Mouse (Mus musculus): ENCODE data around the gene Scarb2. TPM values are rescaled to one million over a fixed set of nuclear protein-coding genes. Genes with fewer than 3 reads are reported as not detected.
A peak's percentile ranks its signal among the peaks of the same experiment; 100 is the strongest.

Gene Scarb2
- polyA plus RNA-seq, 1 experiment from 2014 or later = 23.5 TPM

GRCm38 (mm10) chr5:92410486-92410885 lies 96.1 kb downstream of the Scarb2 start:
- ATAC-seq = no peak
- 85% methylated on average over 5 of the region's 5 CpGs for WGBS
- H3K4me3 ChIP-seq (ENCODE audit: low read length) = no peak overlapping the region

GRCm38 (mm10) chr5:92409361-92410155 lies 97.1 kb downstream of the Scarb2 start:
- peaks cover 3% of the 10 kb centered on the region for H3K36me3 ChIP-seq (ENCODE audit: control insufficient read depth, insufficient read depth, low read length)
- H3K27ac ChIP-seq (ENCODE audit: low read depth, low read length) = no peak overlapping the region
- no peak overlapping the region for H3K9ac ChIP-seq (ENCODE audit: low read depth, low read length)
- 79% methylated on average over 9 of the region's 9 CpGs for WGBS
- H3K4me1 ChIP-seq (ENCODE audit: control insufficient read depth, insufficient read depth, low read depth, low read length) = no peaks in the 10 kb centered on the region
- H3K4me3 ChIP-seq (ENCODE audit: low read length) = no peak overlapping the region
- ATAC-seq = no peak
- no peaks in the 10 kb centered on the region for H3K9me3 ChIP-seq (ENCODE audit: control insufficient read depth, low read length)
- no peak overlapping the region for H3K4me2 ChIP-seq (ENCODE audit: low read length)
- H3K27me3 ChIP-seq (replicated peaks; ENCODE audit: control insufficient read depth, insufficient read depth, low read length) = no peaks in the 10 kb centered on the region

More at GRCm38 (mm10) chr5:92410486-92410885, 96.1 kb downstream of the Scarb2 start:
- Histone ChIP-seq H3K9ac (ENCODE audit: low read depth, low read length) (no peak overlapping the region), H3K27me3 (replicated peaks; ENCODE audit: control insufficient read depth, insufficient read depth, low read length) (no peaks in the 10 kb centered on the region), H3K4me1 (ENCODE audit: control insufficient read depth, insufficient read depth, low read depth, low read length) (no peaks in the 10 kb centered on the region), H3K27ac (ENCODE audit: low read depth, low read length) (no peak overlapping the region), H3K36me3 (ENCODE audit: control insufficient read depth, insufficient read depth, low read length) (peaks cover 9% of the 10 kb centered on the region), H3K4me2 (ENCODE audit: low read length) (no peak overlapping the region), H3K9me3 (ENCODE audit: control insufficient read depth, low read length) (no peaks in the 10 kb centered on the region)

- no peak overlapping the region for H3K27ac ChIP-seq (ENCODE audit: low read depth, low read length)
- H3K27me3 ChIP-seq (replicated peaks; ENCODE audit: control insufficient read depth, insufficient read depth, low read length) = no peaks in the 10 kb centered on the region
- no peak overlapping the region for H3K4me3 ChIP-seq (ENCODE audit: low read length)
- H3K4me2 ChIP-seq (ENCODE audit: low read length) = no peak overlapping the region
- H3K9ac ChIP-seq (ENCODE audit: low read depth, low read length) = no peak overlapping the region
- ATAC-seq = no peak
- no peaks in the 10 kb centered on the region for H3K36me3 ChIP-seq (ENCODE audit: control insufficient read depth, insufficient read depth, low read length)
- no peaks in the 10 kb centered on the region for H3K9me3 ChIP-seq (ENCODE audit: control insufficient read depth, low read length)
- WGBS = 33% methylated on average over 2 of the region's 2 CpGs
- no peaks in the 10 kb centered on the region for H3K4me1 ChIP-seq (ENCODE audit: control insufficient read depth, insufficient read depth, low read depth, low read length)
Measured at GRCm38 (mm10) chr5:92404400-92404678, 102.3 kb downstream of the Scarb2 start.

- WGBS = 59% methylated on average over 10 of the region's 10 CpGs
- ATAC-seq = no peak
- H3K27ac ChIP-seq (ENCODE audit: low read depth, low read length) = no peak overlapping the region
- no peaks in the 10 kb centered on the region for H3K27me3 ChIP-seq (replicated peaks; ENCODE audit: control insufficient read depth, insufficient read depth, low read length)
- H3K9ac ChIP-seq (ENCODE audit: low read depth, low read length) = no peak overlapping the region
- no peaks in the 10 kb centered on the region for H3K36me3 ChIP-seq (ENCODE audit: control insufficient read depth, insufficient read depth, low read length)
- no peak overlapping the region for H3K4me3 ChIP-seq (ENCODE audit: low read length)
- no peak overlapping the region for H3K4me2 ChIP-seq (ENCODE audit: low read length)
- no peaks in the 10 kb centered on the region for H3K9me3 ChIP-seq (ENCODE audit: control insufficient read depth, low read length)
- no peaks in the 10 kb centered on the region for H3K4me1 ChIP-seq (ENCODE audit: control insufficient read depth, insufficient read depth, low read depth, low read length)
Measured at GRCm38 (mm10) chr5:92403562-92404399, 102.9 kb downstream of the Scarb2 start.

- Histone ChIP-seq H3K27me3 (replicated peaks; ENCODE audit: control insufficient read depth, insufficient read depth, low read length) (no peaks in the 10 kb centered on the region), H3K9me3 (ENCODE audit: control insufficient read depth, low read length) (no peaks in the 10 kb centered on the region), H3K9ac (ENCODE audit: low read depth, low read length) (no peak overlapping the region), H3K4me1 (ENCODE audit: control insufficient read depth, insufficient read depth, low read depth, low read length) (no peaks in the 10 kb centered on the region), H3K36me3 (ENCODE audit: control insufficient read depth, insufficient read depth, low read length) (no peaks in the 10 kb centered on the region), H3K4me2 (ENCODE audit: low read length) (no peak overlapping the region), H3K4me3 (ENCODE audit: low read length) (no peak overlapping the region), H3K27ac (ENCODE audit: low read depth, low read length) (no peak overlapping the region)
- ATAC-seq = no peak
- WGBS = 72% methylated on average over 9 of the region's 9 CpGs
Measured at GRCm38 (mm10) chr5:92402816-92403215, 103.8 kb downstream of the Scarb2 start.

- Histone ChIP-seq H3K9me3 (ENCODE audit: control insufficient read depth, low read length) (no peaks in the 10 kb centered on the region), H3K4me3 (ENCODE audit: low read length) (no peak overlapping the region), H3K27me3 (replicated peaks; ENCODE audit: control insufficient read depth, insufficient read depth, low read length) (peaks cover 2% of the 10 kb centered on the region; the same call in 1 of the 2 replicates), H3K4me2 (ENCODE audit: low read length) (no peak overlapping the region), H3K4me1 (ENCODE audit: control insufficient read depth, insufficient read depth, low read depth, low read length) (no peaks in the 10 kb centered on the region), H3K36me3 (ENCODE audit: control insufficient read depth, insufficient read depth, low read length) (no peaks in the 10 kb centered on the region), H3K9ac (ENCODE audit: low read depth, low read length) (no peak overlapping the region), H3K27ac (ENCODE audit: low read depth, low read length) (no peak overlapping the region)
- ATAC-seq = peak; percentile 86
- WGBS = 22% methylated on average over 5 of the region's 5 CpGs
Measured at GRCm38 (mm10) chr5:92398153-92398552, 108.5 kb downstream of the Scarb2 start.

- Histone ChIP-seq H3K4me2 (ENCODE audit: low read length) (no peak overlapping the region), H3K4me1 (ENCODE audit: control insufficient read depth, insufficient read depth, low read depth, low read length) (peaks cover 3% of the 10 kb centered on the region; the same call in 1 of the 2 replicates), H3K9me3 (ENCODE audit: control insufficient read depth, low read length) (no peaks in the 10 kb centered on the region), H3K27me3 (replicated peaks; ENCODE audit: control insufficient read depth, insufficient read depth, low read length) (peaks cover 7% of the 10 kb centered on the region; the same call in 1 of the 2 replicates), H3K36me3 (ENCODE audit: control insufficient read depth, insufficient read depth, low read length) (no peaks in the 10 kb centered on the region), H3K4me3 (ENCODE audit: low read length) (no peak overlapping the region), H3K9ac (ENCODE audit: low read depth, low read length) (no peak overlapping the region), H3K27ac (ENCODE audit: low read depth, low read length) (no peak overlapping the region)
- 92% methylated on average over 6 of the region's 6 CpGs for WGBS
- 0 out of 2 replicates have a peak, but pooled peaks have one; percentile 12 for ATAC-seq
Measured at GRCm38 (mm10) chr5:92396476-92396875, 110.2 kb downstream of the Scarb2 start.

GRCm38 (mm10) chr5:92395764-92396163 lies 110.9 kb downstream of the Scarb2 start:
- Histone ChIP-seq H3K27ac (ENCODE audit: low read depth, low read length) (no peak overlapping the region), H3K9ac (ENCODE audit: low read depth, low read length) (no peak overlapping the region), H3K4me2 (ENCODE audit: low read length) (no peak overlapping the region), H3K4me3 (ENCODE audit: low read length) (no peak overlapping the region), H3K36me3 (ENCODE audit: control insufficient read depth, insufficient read depth, low read length) (no peaks in the 10 kb centered on the region), H3K4me1 (ENCODE audit: control insufficient read depth, insufficient read depth, low read depth, low read length) (peaks cover 3% of the 10 kb centered on the region; the same call in 1 of the 2 replicates), H3K27me3 (replicated peaks; ENCODE audit: control insufficient read depth, insufficient read depth, low read length) (peaks cover 9% of the 10 kb centered on the region; the same call in 1 of the 2 replicates), H3K9me3 (ENCODE audit: control insufficient read depth, low read length) (no peaks in the 10 kb centered on the region)
- ATAC-seq = no peak
- WGBS = 94% methylated on average over 3 of the region's 3 CpGs

GRCm38 (mm10) chr5:92393863-92394262 lies 112.8 kb downstream of the Scarb2 start:
- Histone ChIP-seq H3K27me3 (replicated peaks; ENCODE audit: control insufficient read depth, insufficient read depth, low read length) (peaks cover 9% of the 10 kb centered on the region; the same call in 1 of the 2 replicates), H3K4me1 (ENCODE audit: control insufficient read depth, insufficient read depth, low read depth, low read length) (peaks cover 3% of the 10 kb centered on the region; the same call in 1 of the 2 replicates), H3K36me3 (ENCODE audit: control insufficient read depth, insufficient read depth, low read length) (no peaks in the 10 kb centered on the region), H3K4me2 (ENCODE audit: low read length) (no peak overlapping the region), H3K27ac (ENCODE audit: low read depth, low read length) (no peak overlapping the region), H3K9ac (ENCODE audit: low read depth, low read length) (no peak overlapping the region), H3K9me3 (ENCODE audit: control insufficient read depth, low read length) (no peaks in the 10 kb centered on the region), H3K4me3 (ENCODE audit: low read length) (no peak overlapping the region)
- ATAC-seq = no peak
- 60% methylated on average over 10 of the region's 10 CpGs for WGBS
